Mouse (Mus musculus) midbrain, embryonic 14.5 days (tissue): ENCODE results near the gene Cysrt1. TPM values are rescaled to one million over a fixed set of nuclear protein-coding genes. Genes with fewer than 3 reads are reported as not detected.
"Not testable (repeated sequence)": the region's sequence is repeated elsewhere in the genome, so short reads cannot be mapped to it uniquely, and the experiment has no call there.

Experiments
- ATAC-seq: fragments of 200-750 bp; cut with Nextera tagmentation; 2 replicates; pipeline ENCODE4 v1.8.0; 2017; ENCODE audit warnings: moderate number of reproducible peaks, moderate library complexity; ENCODE audit not compliant: low FRiP score, low TSS enrichment
- DNase-seq: peaks from one replicate; pipeline ENCODE4 v3.0.0-alpha.2; 2015
- H3K27ac ChIP-seq: fragments of 300-500 bp; sonication (generic); replicated peaks from 2 replicates; pipeline ENCODE4 v1.5.1; 2014; ENCODE audit warnings: mild to moderate bottlenecking, low read depth, low read length, moderate library complexity
- H3K27me3 ChIP-seq: fragments of 300-500 bp; sonication (generic); 2 replicates; pipeline ENCODE4 v1.6.1; 2014; ENCODE audit warnings: low read length, control low read depth, mixed read lengths; ENCODE audit not compliant: control insufficient read depth, insufficient read depth
- H3K36me3 ChIP-seq: fragments of 300-500 bp; sonication (generic); 2 replicates; pipeline ENCODE4 v1.6.1; 2014; ENCODE audit warnings: low read length, control low read depth; ENCODE audit not compliant: control insufficient read depth, insufficient read depth
- H3K4me1 ChIP-seq: fragments of 300-500 bp; sonication (generic); 2 replicates; pipeline ENCODE4 v1.6.1; 2014; ENCODE audit warnings: mild to moderate bottlenecking, antibody characterized with exemption, low read length, control low read depth; ENCODE audit not compliant: control insufficient read depth, insufficient read depth
- H3K4me2 ChIP-seq: fragments of 300-500 bp; sonication (generic); 2 replicates; pipeline ENCODE4 v1.6.1; 2014; ENCODE audit warnings: mild to moderate bottlenecking, low read length, moderate library complexity
- H3K4me3 ChIP-seq: fragments of 300-500 bp; sonication (generic); replicated peaks from 2 replicates; pipeline ENCODE4 v1.5.1; 2014; ENCODE audit warnings: low read depth, low read length
- H3K9ac ChIP-seq: fragments of 300-500 bp; sonication (generic); replicated peaks from 2 replicates; pipeline ENCODE4 v1.6.1; 2014; ENCODE audit warnings: mild to moderate bottlenecking, low read length, moderate library complexity
- H3K9me3 ChIP-seq: fragments of 300-500 bp; sonication (generic); 2 replicates; pipeline ENCODE4 v1.6.1; 2016; ENCODE audit warnings: low read length, control low read depth, mixed read lengths; ENCODE audit not compliant: control insufficient read depth
- WGBS: fragments of 180-500 bp; shearing (Covaris S2); extraction: QIAGEN DNeasy Blood & Tissue Kit; methylation state at CpG from one replicate; pipeline ENCODE4 v1.1.7; 2014; 5-methylcytosine and 5-hydroxymethylcytosine counted together
- polyA plus RNA-seq: library from polyadenylated mRNA; unstranded; fragments of >200 nt; fragmentation: Nextera tagmentation; extraction: Ambion mirVana; gene quantifications from 2 replicates; pipeline ENCODE4 v1.2.1, GENCODE M21; 2014

Gene Cysrt1
- polyA plus RNA-seq, 1 experiment from 2014 or later = not detected

DNA sequence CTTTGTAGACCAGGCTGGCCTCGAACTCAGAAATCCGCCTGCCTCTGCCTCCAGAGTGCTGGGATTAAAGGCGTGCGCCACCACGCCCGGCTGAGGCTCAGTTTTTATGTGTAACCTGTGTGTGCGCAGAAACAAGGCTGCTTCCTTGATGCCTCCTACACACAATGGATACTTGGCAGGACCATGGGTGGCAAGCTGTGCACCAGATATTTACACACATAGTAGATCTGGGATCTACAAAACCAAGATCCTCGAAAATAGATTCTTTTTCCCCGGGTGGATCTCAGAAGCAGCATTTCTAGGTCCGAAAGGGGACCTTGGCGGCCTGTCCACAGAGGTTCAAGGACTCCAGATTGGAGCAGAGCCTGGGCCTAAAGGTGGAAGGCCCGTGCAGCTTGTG is 19.6 kb upstream of the Cysrt1 start:
- Histone ChIP-seq H3K27me3 (peaks cover 9% of the 10 kb centered on the region), H3K4me1 (peaks cover 38% of the 10 kb centered on the region), H3K9me3 (no peaks in the 10 kb centered on the region), H3K4me3 (peak overlapping the region; percentile 80), H3K4me2 (peak overlapping the region; percentile 100), H3K9ac (peak overlapping the region; percentile 54; the same call in 1 of the 2 replicates), H3K27ac (peak overlapping the region; percentile 62), H3K36me3 (no peaks in the 10 kb centered on the region)
- ATAC-seq (no peak), DNase-seq (no peak)
- WGBS = 46% methylated on average over 11 of the region's 12 CpGs

DNA sequence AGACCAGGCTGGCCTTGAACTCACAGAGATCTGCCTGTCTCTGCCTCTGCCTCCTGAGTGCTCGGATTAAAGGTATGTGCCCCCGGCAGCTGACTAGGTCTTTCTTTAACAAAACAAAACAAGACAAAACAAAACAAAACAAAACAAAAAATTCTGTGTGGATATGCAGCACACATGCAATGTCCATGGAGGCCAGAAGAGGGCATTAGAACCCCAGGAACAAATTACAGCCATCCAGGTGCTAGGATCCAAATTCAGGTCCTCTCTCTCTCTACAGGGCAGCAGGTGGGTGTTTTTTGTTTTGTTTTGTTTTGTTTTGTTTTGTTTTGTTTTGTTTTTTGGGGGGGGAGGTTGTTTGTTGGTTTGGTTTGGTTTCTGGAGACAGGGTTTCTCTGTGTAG is 16.6 kb upstream of the Cysrt1 start:
- H3K4me1 ChIP-seq = peaks cover 22% of the 10 kb centered on the region
- H3K36me3 ChIP-seq = no peaks in the 10 kb centered on the region
- WGBS = 55% methylated on average over 2 of the region's 2 CpGs
- H3K27me3 ChIP-seq = peaks cover 3% of the 10 kb centered on the region
- no peak overlapping the region for H3K4me2 ChIP-seq
- H3K9ac ChIP-seq = no peak overlapping the region
- no peak overlapping the region for H3K27ac ChIP-seq
- no peak for DNase-seq
- no peak for ATAC-seq
- H3K4me3 ChIP-seq = no peak overlapping the region
- no peaks in the 10 kb centered on the region for H3K9me3 ChIP-seq

DNA sequence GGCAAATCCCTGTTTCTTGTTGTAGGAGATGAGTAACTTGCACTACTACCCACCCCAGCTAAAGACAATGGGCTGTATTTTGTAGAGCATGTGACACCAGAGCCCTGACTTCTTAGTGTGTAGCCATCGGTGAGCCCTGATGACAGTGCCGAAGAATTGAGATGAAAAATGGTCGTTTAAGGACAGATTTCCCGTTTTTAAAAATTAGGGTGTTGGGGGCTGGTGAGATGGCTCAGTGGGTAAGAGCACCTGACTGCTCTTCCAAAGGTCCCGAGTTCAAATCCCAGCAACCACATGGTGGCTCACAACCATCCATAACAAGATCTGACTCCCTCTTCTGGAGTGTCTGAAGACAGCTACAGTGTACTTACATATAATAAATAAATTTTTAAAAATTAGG is 15.0 kb upstream of the Cysrt1 start:
- H3K36me3 ChIP-seq, H3K9me3 ChIP-seq, H3K4me2 ChIP-seq, DNase-seq, H3K27me3 ChIP-seq, ATAC-seq, H3K27ac ChIP-seq, H3K9ac ChIP-seq, H3K4me3 ChIP-seq: not testable (repeated sequence)
- 92% methylated on average over 5 of the region's 5 CpGs for WGBS
- peaks cover 13% of the 10 kb centered on the region for H3K4me1 ChIP-seq

DNA sequence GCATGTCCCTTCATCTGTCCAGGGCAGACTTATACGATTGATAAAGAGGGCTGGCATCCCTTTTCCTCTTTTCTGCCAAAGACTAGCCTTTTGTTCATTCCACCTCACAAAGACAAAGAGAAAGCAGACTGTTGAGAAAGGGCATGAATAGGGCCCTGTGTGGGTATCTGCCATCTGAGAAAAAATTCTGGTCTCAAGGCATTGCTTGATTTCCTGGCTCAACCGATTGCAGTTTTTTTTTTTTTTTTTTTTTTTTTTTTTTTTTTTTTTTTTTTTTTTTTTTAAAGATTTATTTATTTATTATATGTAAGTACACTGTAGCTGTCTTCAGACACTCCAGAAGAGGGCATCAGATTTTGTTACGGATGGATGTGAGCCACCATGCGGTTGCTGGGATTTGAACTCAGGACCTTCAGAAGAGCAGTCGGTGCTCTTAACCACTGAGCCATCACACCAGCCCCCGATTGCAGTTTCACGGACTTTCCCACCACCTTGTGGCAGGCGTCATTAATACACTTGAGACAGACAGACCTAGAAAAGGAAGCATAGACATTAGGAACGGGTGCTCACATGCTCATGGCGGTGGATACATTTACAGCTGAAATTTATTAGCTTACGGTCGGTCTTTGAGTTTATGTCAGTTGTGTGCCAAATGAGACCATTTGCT is 14.3 kb upstream of the Cysrt1 start:
- Histone ChIP-seq H3K9ac (peak overlapping the region; percentile 84; the same call in 1 of the 2 replicates), H3K4me1 (peaks cover 13% of the 10 kb centered on the region), H3K4me3 (peak overlapping the region; percentile 92), H3K4me2 (peak overlapping the region; percentile 98)
- not testable (repeated sequence) for ATAC-seq, H3K36me3 ChIP-seq, H3K27ac ChIP-seq, DNase-seq, H3K9me3 ChIP-seq, H3K27me3 ChIP-seq
- 68% methylated on average over 10 of the region's 12 CpGs for WGBS

- Histone ChIP-seq H3K27me3 (no peaks in the 10 kb centered on the region), H3K4me3 (peak within 1 kb of the TSS; percentile 92), H3K27ac (peak within 1 kb of the TSS; percentile 80), H3K9ac (peak within 1 kb of the TSS; percentile 84), H3K9me3 (no peaks in the 10 kb centered on the region), H3K36me3 (peaks cover 22% of the 10 kb centered on the region), H3K4me2 (peak within 1 kb of the TSS; percentile 98), H3K4me1 (peaks cover 13% of the 10 kb centered on the region)
- DNase-seq (peak; percentile 96), ATAC-seq (peak; percentile 93)
- WGBS = under 1% methylated on average over 38 of the region's 39 CpGs
Observed at GRCm38 (mm10) chr2:25255284-25255779, 13.1 kb upstream of the Cysrt1 start, which contains the start of gene Tmem203. Gene Tmem203, plus strand, starts transcription at chr2:25255439.

- Histone ChIP-seq H3K27ac (no peak overlapping the region), H3K4me3 (no peak overlapping the region), H3K9ac (no peak overlapping the region), H3K4me2 (no peak overlapping the region), H3K4me1 (peaks cover 13% of the 10 kb centered on the region), H3K9me3 (no peaks in the 10 kb centered on the region), H3K36me3 (peaks cover 48% of the 10 kb centered on the region), H3K27me3 (no peaks in the 10 kb centered on the region)
- WGBS = 92% methylated on average over 1 of the region's 1 CpGs
- DNase-seq (no peak), ATAC-seq (no peak)
Observed at GRCm38 (mm10) chr2:25252331-25252730, 10.1 kb upstream of the Cysrt1 start.

- DNase-seq (no peak), ATAC-seq (no peak)
- H3K27me3 ChIP-seq = no peaks in the 10 kb centered on the region
- no peak within 1 kb of the TSS for H3K4me2 ChIP-seq
- H3K4me3 ChIP-seq = no peak within 1 kb of the TSS
- 93% methylated on average over 10 of the region's 10 CpGs for WGBS
- peaks cover 14% of the 10 kb centered on the region for H3K4me1 ChIP-seq
- H3K9ac ChIP-seq = no peak within 1 kb of the TSS
- no peaks in the 10 kb centered on the region for H3K9me3 ChIP-seq
- H3K27ac ChIP-seq = no peak within 1 kb of the TSS
- H3K36me3 ChIP-seq = peaks cover 66% of the 10 kb centered on the region
Observed at GRCm38 (mm10) chr2:25246183-25247072, 4.2 kb upstream of the Cysrt1 start, which contains the start of gene AL732309.1. Gene AL732309.1, minus strand, starts transcription at chr2:25246863.

GRCm38 (mm10) chr2:25244144-25244543 is 1.9 kb upstream of the Cysrt1 start:
- no peaks in the 10 kb centered on the region for H3K9me3 ChIP-seq
- peaks cover 19% of the 10 kb centered on the region for H3K4me1 ChIP-seq
- H3K4me2 ChIP-seq = no peak overlapping the region
- no peak overlapping the region for H3K27ac ChIP-seq
- H3K4me3 ChIP-seq = no peak overlapping the region
- peaks cover 46% of the 10 kb centered on the region for H3K36me3 ChIP-seq
- H3K9ac ChIP-seq = no peak overlapping the region
- no peaks in the 10 kb centered on the region for H3K27me3 ChIP-seq
- WGBS = 92% methylated on average over 4 of the region's 4 CpGs
- ATAC-seq = no peak
- DNase-seq = no peak
